Mouse (Mus musculus) embryonic fibroblast, embryonic 13.5 days (primary cell): ENCODE results near the gene Actn4.

Experiments
- CTCF ChIP-seq: IDR thresholded peaks from 2 replicates; pipeline ENCODE4 v1.5.1; 2011; ENCODE audit warnings: mild to moderate bottlenecking, control low read depth, low read length, moderate library complexity, borderline replicate concordance; ENCODE audit not compliant: insufficient read depth
- POLR2A ChIP-seq: IDR thresholded peaks from 2 replicates; pipeline ENCODE4 v1.6.1; 2011; ENCODE audit warnings: low read depth, mild to moderate bottlenecking, control low read depth, low read length, moderate library complexity

- TF ChIP-seq CTCF (no peak), POLR2A (no peak)
Measured at GRCm38 (mm10) chr7:28894942-28895341, 67.2 kb downstream of the Actn4 start.
